Mouse (Mus musculus): Measurements from ENCODE around the gene Actr1b. TPM values are rescaled to one million over a fixed set of nuclear protein-coding genes. Genes with fewer than 3 reads are reported as not detected.
"Not testable (repeated sequence)": the region's sequence is repeated elsewhere in the genome, so short reads cannot be mapped to it uniquely, and the experiment has no call there.

Actr1b gene
- polyA plus RNA-seq, 1 experiment from 2014 or later, result 104 TPM

DNA sequence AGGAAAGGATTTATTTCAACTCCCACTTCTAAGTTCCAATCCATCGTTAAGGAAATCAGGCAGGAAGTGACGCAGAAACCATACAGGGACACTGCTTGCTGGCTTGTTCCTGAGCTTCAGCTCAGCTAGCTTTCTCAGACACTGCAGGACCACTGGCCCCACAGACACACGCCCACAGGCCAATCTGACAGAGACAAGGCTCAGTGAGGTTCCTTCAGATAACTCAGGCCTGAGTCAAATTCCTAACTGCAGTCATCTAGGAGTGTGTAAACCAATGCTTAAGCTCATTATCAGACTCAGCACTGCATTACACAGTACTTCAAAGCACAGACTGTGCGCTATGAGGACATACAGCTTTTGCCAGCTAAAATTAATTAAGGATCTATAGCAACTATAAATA lies 44.0 kb downstream of the Actr1b start:
- no peak for DNase-seq (ENCODE audit: low spot score)
- Histone ChIP-seq H3K4me3 (ENCODE audit: low read depth, low read length) (no peak overlapping the region), H3K36me3 (ENCODE audit: control insufficient read depth, insufficient read depth, low read length) (no peaks in the 10 kb centered on the region), H3K9ac (ENCODE audit: low read length) (no peak overlapping the region), H3K27me3 (ENCODE audit: control insufficient read depth, insufficient read depth, low read length) (no peaks in the 10 kb centered on the region), H3K4me1 (replicated peaks; ENCODE audit: control insufficient read depth, insufficient read depth, low read length) (no peaks in the 10 kb centered on the region), H3K4me2 (ENCODE audit: low read depth, low read length, severe bottlenecking) (no peak overlapping the region), H3K9me3 (ENCODE audit: control insufficient read depth, low read length) (no peaks in the 10 kb centered on the region), H3K27ac (ENCODE audit: low read depth, low read length) (no peak overlapping the region)
- 83% methylated on average over 4 of the region's 4 CpGs for whole genome bisulfite sequencing
- ATAC-seq (replicated peaks; ENCODE audit: low FRiP score), result no peak

DNA sequence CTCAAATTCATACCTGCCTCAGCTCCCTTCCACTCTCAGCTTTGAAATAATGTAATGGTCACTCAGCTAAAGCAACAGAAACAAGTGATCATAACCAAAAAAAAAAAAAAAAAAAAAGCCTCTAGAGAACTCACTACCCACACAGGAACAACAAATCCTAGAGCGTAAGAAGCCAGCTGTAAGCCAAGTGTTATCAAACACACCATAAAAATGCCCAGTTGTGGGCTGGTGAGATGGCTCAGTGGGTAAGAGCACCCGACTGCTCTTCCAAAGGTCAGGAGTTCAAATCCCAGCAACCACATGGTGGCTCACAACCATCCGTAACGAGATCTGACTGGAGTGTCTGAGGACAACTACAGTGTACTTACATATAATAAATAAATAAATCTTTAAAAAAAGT lies 46.2 kb downstream of the Actr1b start:
- not testable (repeated sequence) for H3K4me1 ChIP-seq (replicated peaks; ENCODE audit: control insufficient read depth, insufficient read depth, low read length); H3K36me3 ChIP-seq (ENCODE audit: control insufficient read depth, insufficient read depth, low read length); H3K27ac ChIP-seq (ENCODE audit: low read depth, low read length); DNase-seq (ENCODE audit: low spot score); H3K9ac ChIP-seq (ENCODE audit: low read length); H3K4me2 ChIP-seq (ENCODE audit: low read depth, low read length, severe bottlenecking); H3K4me3 ChIP-seq (ENCODE audit: low read depth, low read length); H3K27me3 ChIP-seq (ENCODE audit: control insufficient read depth, insufficient read depth, low read length); H3K9me3 ChIP-seq (ENCODE audit: control insufficient read depth, low read length); ATAC-seq (replicated peaks; ENCODE audit: low FRiP score)
- WGBS, result 94% methylated on average over 4 of the region's 4 CpGs

DNA sequence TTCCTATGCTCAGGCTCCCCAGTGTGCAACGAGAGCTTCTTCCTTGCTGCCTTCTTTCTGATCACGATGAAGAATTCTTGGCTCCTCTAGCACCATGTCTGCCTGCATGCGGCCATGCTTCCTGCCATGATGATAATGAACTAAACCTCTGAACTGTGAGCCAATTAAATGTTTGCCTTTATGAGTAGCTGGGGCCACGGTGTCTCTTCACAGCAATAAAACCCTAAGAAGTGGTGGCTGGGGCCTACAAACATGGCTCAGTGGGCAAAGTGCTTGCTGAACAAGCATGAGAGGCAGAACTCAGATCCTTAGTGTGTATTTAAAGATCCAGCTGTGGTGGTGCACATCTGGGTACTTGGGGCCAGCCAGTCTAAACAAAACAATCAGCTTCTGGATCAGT lies 48.3 kb downstream of the Actr1b start:
- ATAC-seq (replicated peaks; ENCODE audit: low FRiP score) (no peak), DNase-seq (ENCODE audit: low spot score) (no peak)
- H3K4me1 ChIP-seq (replicated peaks; ENCODE audit: control insufficient read depth, insufficient read depth, low read length), result no peaks in the 10 kb centered on the region
- H3K9me3 ChIP-seq (ENCODE audit: control insufficient read depth, low read length), result no peaks in the 10 kb centered on the region
- H3K36me3 ChIP-seq (ENCODE audit: control insufficient read depth, insufficient read depth, low read length), result no peaks in the 10 kb centered on the region
- no peaks in the 10 kb centered on the region for H3K27me3 ChIP-seq (ENCODE audit: control insufficient read depth, insufficient read depth, low read length)
- WGBS, result 81% methylated on average over 4 of the region's 4 CpGs
- no peak overlapping the region for H3K27ac ChIP-seq (ENCODE audit: low read depth, low read length)
- no peak overlapping the region for H3K9ac ChIP-seq (ENCODE audit: low read length)
- no peak overlapping the region for H3K4me2 ChIP-seq (ENCODE audit: low read depth, low read length, severe bottlenecking)
- H3K4me3 ChIP-seq (ENCODE audit: low read depth, low read length), result no peak overlapping the region

DNA sequence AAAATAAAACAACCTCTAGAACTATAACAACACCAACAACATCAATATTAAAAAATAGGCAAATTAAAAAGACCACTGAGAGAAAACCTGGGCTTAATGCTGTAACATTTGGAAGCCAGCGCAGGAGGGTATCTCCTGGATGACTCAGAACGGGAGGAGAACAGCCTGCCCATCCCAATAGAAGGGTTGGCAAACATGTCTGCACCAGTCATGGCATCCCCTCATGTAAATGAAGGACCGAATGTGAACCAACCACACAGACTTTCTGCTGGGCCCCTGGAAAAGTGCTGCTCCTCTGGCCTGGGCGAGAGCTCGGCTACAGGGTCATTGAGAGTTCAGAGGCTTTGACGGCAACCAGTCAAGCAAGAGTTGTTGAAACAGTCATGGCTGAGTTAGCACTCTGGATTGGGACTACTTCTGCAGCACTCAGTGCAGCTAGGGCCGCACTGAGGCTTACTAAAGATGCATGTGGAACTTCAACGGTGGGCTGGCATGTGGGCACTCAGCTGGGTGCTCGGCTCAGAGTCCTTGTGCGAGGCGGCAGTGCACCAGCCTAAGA lies 49.0 kb downstream of the Actr1b start:
- no peak overlapping the region for H3K4me3 ChIP-seq (ENCODE audit: low read depth, low read length)
- H3K27me3 ChIP-seq (ENCODE audit: control insufficient read depth, insufficient read depth, low read length), result no peaks in the 10 kb centered on the region
- ATAC-seq (replicated peaks; ENCODE audit: low FRiP score) (no peak), DNase-seq (ENCODE audit: low spot score) (no peak)
- no peak overlapping the region for H3K4me2 ChIP-seq (ENCODE audit: low read depth, low read length, severe bottlenecking)
- WGBS, result 76% methylated on average over 11 of the region's 11 CpGs
- no peaks in the 10 kb centered on the region for H3K36me3 ChIP-seq (ENCODE audit: control insufficient read depth, insufficient read depth, low read length)
- no peak overlapping the region for H3K9ac ChIP-seq (ENCODE audit: low read length)
- no peak overlapping the region for H3K27ac ChIP-seq (ENCODE audit: low read depth, low read length)
- no peaks in the 10 kb centered on the region for H3K9me3 ChIP-seq (ENCODE audit: control insufficient read depth, low read length)
- H3K4me1 ChIP-seq (replicated peaks; ENCODE audit: control insufficient read depth, insufficient read depth, low read length), result no peaks in the 10 kb centered on the region

DNA sequence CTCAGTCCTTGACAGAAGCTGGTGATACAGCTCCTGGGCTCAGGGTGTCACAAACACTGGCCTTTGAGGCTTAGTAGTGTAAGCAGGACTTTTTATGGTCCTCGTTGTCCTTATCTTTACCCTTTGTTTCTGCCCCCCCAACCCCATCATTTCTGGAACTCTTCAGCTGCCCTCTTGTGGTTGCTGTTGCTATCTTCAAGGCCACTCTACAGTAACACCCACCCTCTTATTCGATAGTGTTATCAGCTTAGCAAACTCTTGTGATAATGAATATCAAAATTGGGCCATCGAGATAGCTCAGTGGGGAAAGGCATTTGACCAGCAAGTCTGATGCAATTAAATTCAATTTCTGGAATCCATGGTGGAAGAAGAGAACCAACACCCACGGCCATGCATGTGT lies 49.8 kb downstream of the Actr1b start:
- Histone ChIP-seq H3K27me3 (ENCODE audit: control insufficient read depth, insufficient read depth, low read length) (no peaks in the 10 kb centered on the region), H3K9me3 (ENCODE audit: control insufficient read depth, low read length) (no peaks in the 10 kb centered on the region), H3K4me3 (ENCODE audit: low read depth, low read length) (no peak overlapping the region), H3K27ac (ENCODE audit: low read depth, low read length) (no peak overlapping the region), H3K4me2 (ENCODE audit: low read depth, low read length, severe bottlenecking) (no peak overlapping the region), H3K9ac (ENCODE audit: low read length) (no peak overlapping the region), H3K4me1 (replicated peaks; ENCODE audit: control insufficient read depth, insufficient read depth, low read length) (no peaks in the 10 kb centered on the region), H3K36me3 (ENCODE audit: control insufficient read depth, insufficient read depth, low read length) (no peaks in the 10 kb centered on the region)
- ATAC-seq (replicated peaks; ENCODE audit: low FRiP score) (no peak), DNase-seq (ENCODE audit: low spot score) (no peak)
- 82% methylated on average over 4 of the region's 4 CpGs for WGBS

DNA sequence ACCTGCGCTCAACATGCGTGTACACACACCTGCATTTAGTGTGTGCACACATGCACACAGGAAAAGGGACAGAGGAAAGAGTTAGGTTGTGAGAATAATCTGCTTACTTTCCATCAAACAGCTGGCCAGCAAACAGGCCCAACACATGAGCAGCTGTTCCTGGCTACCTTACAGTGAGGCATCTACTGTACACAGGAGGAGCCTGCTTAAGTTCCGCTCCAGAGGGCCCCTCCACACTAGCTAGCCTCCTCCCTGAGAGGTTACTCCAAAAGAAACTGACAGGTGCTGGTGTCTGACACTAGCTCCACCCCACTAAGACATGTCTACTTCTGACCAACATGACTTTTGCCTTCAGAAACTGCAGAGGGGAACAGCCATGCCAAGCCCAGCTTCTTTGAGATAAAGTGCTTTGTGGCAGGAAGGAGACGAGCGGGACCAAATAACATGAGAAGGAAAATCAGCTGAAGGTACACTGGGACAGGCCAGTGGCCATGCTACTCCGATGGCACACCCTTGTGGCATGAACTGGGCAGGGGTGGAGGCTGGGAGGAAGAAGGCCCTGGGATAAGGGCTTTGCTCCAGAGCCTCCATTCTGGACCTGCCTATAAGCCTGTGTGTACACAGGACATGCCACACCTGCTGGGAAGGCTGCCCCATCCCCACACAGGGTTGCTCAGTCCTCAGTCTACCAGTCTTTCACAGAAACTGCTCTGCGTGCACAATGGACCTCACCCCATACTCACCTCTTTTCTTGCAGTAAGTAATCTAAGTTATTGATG lies 55.4 kb downstream of the Actr1b start:
- H3K9ac ChIP-seq (ENCODE audit: low read length), result no peak overlapping the region
- no peaks in the 10 kb centered on the region for H3K9me3 ChIP-seq (ENCODE audit: control insufficient read depth, low read length)
- ATAC-seq (replicated peaks; ENCODE audit: low FRiP score) (no peak), DNase-seq (ENCODE audit: low spot score) (no peak)
- no peak overlapping the region for H3K4me3 ChIP-seq (ENCODE audit: low read depth, low read length)
- no peak overlapping the region for H3K27ac ChIP-seq (ENCODE audit: low read depth, low read length)
- no peak overlapping the region for H3K4me2 ChIP-seq (ENCODE audit: low read depth, low read length, severe bottlenecking)
- H3K27me3 ChIP-seq (ENCODE audit: control insufficient read depth, insufficient read depth, low read length), result no peaks in the 10 kb centered on the region
- H3K36me3 ChIP-seq (ENCODE audit: control insufficient read depth, insufficient read depth, low read length), result no peaks in the 10 kb centered on the region
- 86% methylated on average over 7 of the region's 7 CpGs for WGBS
- H3K4me1 ChIP-seq (replicated peaks; ENCODE audit: control insufficient read depth, insufficient read depth, low read length), result no peaks in the 10 kb centered on the region

DNA sequence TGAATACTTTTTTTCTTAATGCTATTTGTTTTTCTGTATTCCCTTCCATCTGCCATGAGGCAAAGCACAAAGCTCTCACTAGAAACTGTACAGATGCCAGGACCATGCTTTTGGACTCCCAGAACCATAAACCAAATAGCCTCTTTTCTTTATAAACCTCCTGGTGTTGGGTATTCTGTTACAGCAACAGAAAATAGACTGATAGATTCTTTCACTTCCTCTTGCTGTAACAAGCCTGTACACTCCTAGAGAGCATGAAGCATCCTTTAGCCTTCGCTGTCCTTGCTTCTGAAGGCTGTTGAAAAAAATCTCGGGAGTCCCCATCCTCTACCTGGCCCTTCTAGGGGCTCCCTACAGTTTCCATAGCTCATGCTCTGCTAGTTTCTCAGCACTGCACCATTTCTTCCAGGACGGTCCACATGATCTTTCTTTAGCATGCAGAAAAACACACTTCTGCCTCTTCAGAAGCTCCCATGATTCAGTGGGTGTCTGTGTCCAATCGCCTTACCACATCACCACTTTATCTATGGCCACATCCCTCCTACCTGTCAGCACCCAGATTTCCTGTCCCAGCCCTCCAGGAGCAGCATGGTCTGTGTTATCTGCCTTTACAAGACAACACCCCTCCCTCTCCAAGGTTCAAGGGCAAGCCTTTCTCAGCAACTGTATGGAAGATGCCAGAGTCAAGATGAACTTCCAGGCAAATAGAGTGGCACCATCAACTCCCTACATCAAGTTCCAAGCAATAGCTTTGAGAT lies 56.4 kb downstream of the Actr1b start:
- Histone ChIP-seq H3K27me3 (ENCODE audit: control insufficient read depth, insufficient read depth, low read length) (no peaks in the 10 kb centered on the region), H3K36me3 (ENCODE audit: control insufficient read depth, insufficient read depth, low read length) (no peaks in the 10 kb centered on the region), H3K27ac (ENCODE audit: low read depth, low read length) (no peak overlapping the region), H3K9ac (ENCODE audit: low read length) (no peak overlapping the region), H3K4me1 (replicated peaks; ENCODE audit: control insufficient read depth, insufficient read depth, low read length) (no peaks in the 10 kb centered on the region), H3K4me2 (ENCODE audit: low read depth, low read length, severe bottlenecking) (no peak overlapping the region), H3K9me3 (ENCODE audit: control insufficient read depth, low read length) (no peaks in the 10 kb centered on the region), H3K4me3 (ENCODE audit: low read depth, low read length) (no peak overlapping the region)
- DNase-seq (ENCODE audit: low spot score), result no peak
- 82% methylated on average over 4 of the region's 4 CpGs for WGBS
- no peak for ATAC-seq (replicated peaks; ENCODE audit: low FRiP score)

DNA sequence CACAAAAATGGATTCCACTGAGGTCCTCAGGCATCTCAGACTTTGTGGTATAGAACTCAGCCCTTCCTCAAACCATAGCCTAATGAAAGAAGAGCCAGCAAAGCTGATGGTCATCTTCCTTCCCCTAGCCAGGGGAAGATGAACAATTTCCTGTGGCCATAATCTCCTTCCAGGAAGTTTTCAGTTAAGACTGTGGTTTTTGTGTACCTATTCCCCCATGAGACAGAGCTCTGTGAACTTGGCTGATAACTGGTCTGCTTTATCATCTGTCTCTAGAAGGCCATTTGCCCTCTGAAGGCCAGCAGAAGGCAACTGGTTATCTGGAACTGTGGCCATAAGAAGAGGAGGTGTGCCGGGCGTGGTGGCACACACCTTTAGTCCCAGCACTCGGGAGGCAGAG lies 58.0 kb downstream of the Actr1b start:
- Histone ChIP-seq H3K4me3 (ENCODE audit: low read depth, low read length) (no peak overlapping the region), H3K27me3 (ENCODE audit: control insufficient read depth, insufficient read depth, low read length) (no peaks in the 10 kb centered on the region), H3K4me1 (replicated peaks; ENCODE audit: control insufficient read depth, insufficient read depth, low read length) (no peaks in the 10 kb centered on the region), H3K9me3 (ENCODE audit: control insufficient read depth, low read length) (no peaks in the 10 kb centered on the region), H3K4me2 (ENCODE audit: low read depth, low read length, severe bottlenecking) (no peak overlapping the region), H3K36me3 (ENCODE audit: control insufficient read depth, insufficient read depth, low read length) (no peaks in the 10 kb centered on the region), H3K9ac (ENCODE audit: low read length) (no peak overlapping the region), H3K27ac (ENCODE audit: low read depth, low read length) (no peak overlapping the region)
- no peak for DNase-seq (ENCODE audit: low spot score)
- 91% methylated on average over 3 of the region's 3 CpGs for WGBS
- ATAC-seq (replicated peaks; ENCODE audit: low FRiP score), result no peak

All from forebrain, embryonic 11.5 days (tissue).